Mouse (Mus musculus): ENCODE results near the gene Sh2d4b.

The Sh2d4b gene

DNA sequence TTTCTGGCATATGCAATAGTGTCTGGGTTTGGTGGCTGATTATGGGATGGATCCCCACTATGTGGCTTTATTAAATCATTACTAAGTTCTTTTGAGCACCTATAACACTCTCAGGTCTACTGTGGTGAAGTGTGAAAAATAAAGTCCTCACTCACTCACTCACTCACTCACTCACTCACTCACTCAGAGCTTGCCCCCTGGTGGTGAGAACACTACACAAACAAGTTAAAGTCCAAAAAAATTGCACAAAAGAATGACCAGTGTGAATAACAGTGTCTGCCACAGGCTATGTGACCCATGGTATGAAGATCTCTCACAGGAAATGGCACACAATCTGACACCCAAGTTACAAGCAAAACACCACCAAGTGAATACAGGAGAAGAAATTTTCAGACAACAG lies 30.0 kb downstream of the Sh2d4b start:
- no peak for DNase-seq (ENCODE audit: extremely low read depth, insufficient read length, low spot score)

DNA sequence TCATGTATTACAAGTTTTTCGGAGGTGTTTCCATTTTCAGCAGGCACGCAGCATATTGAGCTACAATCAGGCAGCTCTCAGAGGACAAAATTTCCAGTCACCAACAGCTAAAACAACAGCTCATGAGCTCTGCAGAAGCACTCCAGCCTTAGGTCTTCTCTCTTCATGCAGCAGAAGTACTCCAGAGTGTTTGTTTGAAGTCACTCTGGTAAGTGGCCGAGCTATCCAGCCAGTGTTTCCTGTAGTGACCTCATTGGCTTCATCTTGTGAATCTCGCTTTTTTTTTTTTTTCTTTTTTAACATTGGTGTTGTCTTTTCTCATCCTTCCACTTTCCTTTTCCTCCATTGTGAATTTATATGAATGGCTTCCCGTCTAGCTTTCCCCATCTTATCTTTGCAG lies 40.1 kb downstream of the Sh2d4b start:
- no peak for DNase-seq (ENCODE audit: extremely low read depth, insufficient read length, low spot score)

DNA sequence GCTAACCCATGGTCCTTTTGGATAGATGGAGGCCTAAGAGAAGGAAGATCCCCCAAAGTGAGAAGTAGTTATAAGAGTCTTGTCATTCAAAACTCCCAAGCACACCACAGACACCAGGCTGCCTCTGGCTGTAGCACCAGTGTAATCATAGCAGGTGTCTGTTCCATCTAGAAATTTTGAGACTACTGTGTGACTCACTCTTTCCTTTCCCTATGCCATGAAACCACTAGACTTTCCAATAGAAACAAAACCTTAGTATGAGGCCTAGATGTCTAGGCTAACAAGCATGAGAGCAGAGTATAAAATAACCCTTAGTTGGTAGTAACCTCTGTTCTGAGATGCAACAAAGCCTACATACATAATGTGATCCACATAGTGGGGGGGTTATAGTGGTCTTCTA lies 55.7 kb downstream of the Sh2d4b start:
- no peak for DNase-seq (ENCODE audit: extremely low read depth, insufficient read length, low spot score)

DNA sequence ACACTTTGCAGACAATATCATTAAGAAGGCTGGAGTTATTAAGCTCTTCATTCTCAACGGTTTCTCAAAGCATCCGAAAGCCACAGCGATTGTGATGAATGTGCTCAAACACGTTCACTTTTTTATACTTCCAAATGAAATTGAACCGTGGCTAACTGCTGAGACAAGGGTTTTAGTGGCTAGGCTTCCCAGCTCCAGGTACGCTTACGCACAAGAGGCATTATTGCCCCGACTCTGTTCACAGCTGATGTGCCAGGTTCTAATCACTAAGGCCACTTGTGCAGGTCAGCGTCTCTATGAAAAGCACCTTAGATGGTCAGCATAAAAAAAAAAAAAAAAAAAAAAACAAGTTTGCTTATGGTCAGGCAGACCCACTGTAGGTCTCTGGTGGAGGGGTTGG lies 62.6 kb downstream of the Sh2d4b start:
- no peak for DNase-seq (ENCODE audit: extremely low read depth, insufficient read length, low spot score)

DNA sequence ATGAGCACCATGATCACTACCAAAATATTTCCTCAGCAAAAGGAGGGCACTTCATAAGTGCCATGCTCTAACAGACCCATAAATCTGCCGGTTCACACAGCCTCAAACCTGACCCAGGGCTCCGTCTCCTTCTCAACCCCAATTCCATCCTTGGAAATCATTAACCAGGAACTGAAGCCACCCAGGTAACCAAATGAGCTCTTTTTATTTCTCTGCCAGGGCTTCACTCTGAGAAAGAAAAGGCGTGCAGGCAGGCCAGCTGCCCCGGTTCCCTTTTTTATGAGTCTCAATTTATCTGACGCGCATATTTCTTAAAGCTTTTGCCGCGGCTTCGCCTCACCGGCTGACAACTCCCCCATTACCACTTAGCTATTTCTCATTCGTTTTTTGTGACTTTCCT lies 63.0 kb downstream of the Sh2d4b start:
- no peak for DNase-seq (ENCODE audit: extremely low read depth, insufficient read length, low spot score)

DNA sequence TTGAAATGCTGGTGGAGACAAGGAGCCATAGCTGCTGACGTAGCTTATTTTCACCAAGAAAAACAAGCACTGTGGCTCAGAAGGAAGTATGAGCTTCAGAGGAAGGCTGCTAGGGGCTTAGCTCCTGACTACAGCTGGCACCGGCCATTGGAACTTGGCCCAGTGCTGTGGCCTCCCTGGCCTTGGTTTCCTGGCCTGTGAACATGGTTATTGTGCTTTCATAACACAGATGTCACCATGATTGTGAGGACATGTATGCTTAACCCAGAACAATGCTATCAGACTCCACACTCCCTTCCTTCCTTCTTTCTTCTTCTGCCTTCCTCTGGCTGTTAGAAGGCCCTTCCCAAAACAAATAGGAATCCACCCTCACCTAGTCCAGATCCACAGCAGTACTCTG lies 75.0 kb downstream of the Sh2d4b start:
- DNase-seq (ENCODE audit: extremely low read depth, insufficient read length, low spot score) = no peak

DNA sequence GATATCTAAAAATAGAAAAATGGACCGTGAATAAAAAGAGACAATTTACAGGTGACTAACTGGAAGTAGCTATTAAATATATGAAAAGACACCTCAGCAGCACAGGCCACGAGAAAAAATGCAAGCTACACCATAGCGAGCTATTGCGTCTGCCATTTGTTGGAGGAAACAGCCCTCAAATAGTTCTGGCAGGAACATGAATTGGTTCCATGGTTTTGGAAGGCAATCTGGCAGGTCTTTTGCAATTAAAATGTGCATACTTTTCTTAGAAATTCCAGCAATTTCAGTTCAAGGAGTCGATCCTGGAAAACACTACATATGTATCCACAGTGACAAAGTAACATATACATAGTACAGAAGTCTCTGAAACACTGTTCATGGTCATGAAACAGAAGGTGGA lies 76.4 kb downstream of the Sh2d4b start:
- no peak for DNase-seq (ENCODE audit: extremely low read depth, insufficient read length, low spot score)

DNA sequence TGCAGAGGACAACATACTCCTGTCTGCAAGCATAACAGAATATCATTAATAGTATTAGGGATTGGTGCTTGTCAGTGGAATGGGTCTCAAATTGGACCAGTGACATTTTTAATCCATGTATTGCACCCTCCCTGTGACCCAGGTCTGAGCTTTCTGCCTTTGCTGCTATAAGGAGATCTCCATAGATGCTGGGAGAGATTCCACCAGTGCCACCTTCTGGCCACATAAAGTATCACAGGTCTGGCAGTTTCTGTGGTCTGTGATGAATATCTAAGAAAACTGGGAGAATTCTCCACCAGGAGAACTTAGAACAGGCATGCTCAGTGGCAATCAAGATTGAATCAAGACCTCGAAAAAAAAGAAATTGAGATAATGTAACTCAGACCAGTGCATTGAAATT lies 101.5 kb downstream of the Sh2d4b start:
- DNase-seq (ENCODE audit: extremely low read depth, insufficient read length, low spot score) = no peak

DNA sequence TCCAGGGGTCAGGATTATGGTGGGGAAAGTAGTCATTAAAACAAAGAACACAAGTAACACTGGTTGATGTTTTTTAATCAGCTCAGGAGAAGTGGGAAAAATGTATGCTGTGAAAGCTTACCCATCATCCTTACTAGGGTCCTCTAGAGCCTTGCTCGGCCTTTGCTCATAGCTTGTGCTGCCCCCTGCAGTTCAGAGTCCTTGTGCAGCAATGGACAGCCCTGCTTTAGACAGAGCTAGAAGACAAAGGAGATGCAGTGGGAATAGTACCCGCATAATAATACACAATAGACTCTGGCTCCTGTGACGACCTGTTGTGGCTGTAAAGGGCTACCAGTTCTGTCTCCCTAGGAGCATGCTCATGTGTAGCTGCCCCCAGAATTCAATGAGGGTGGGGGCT lies 104.0 kb downstream of the Sh2d4b start:
- no peak for DNase-seq (ENCODE audit: extremely low read depth, insufficient read length, low spot score)

DNA sequence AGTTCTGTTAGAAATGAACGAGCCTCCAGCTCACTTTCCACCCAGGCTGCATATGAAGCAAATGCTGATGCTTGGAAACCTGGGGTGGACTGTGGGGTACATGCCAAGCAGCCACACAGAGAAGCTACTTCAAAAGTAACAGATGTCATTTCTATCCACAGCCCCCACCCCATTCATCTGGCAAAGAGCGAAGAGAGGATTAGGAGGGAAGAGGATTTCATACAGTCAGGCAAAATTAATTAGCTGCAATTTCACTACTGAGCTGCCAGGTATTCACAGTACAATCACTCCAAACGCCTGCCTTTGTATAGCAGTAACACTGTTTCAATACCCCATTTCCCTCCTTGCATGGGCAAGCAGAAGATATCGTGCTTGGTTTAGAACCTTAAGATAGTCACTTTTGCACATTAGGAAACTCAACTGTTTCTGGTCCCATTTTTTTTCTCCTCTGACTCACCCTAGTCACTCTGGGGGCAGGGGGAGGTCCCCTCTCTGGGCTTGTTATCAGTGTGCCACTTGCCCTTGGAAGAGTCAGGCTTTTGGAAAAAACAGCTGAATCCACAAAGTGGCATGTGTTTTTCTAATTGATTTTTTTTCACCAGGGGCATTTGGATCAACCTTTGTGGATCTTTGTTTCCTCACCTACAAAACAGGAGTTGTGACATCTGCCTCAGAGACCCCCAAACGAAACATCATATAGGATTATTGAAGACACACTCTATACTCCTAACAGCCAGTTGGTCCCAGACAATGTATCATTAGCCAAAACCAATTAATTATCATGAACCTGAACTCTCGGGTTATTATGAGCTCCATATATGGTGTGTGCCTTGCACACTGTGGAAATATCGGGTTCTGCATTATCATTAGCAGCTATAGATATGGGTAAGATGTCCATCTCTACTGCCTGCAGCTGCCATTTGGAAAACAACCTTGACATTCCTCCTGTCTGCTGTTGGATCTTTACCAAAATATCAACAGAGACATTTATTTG lies 123.7 kb downstream of the Sh2d4b start:
- no peak for DNase-seq (ENCODE audit: extremely low read depth, insufficient read length, low spot score)

All from 3134 (cell line).